Mouse (Mus musculus) liver, embryonic 11.5 days (tissue): ENCODE results near the gene Snhg11. TPM values are rescaled to one million over a fixed set of nuclear protein-coding genes. Genes with fewer than 3 reads are reported as not detected.

Experiments
- ATAC-seq: fragments of 200-750 bp; cut with Nextera tagmentation; replicated peaks from 2 replicates; pipeline ENCODE4 v1.8.0; 2017; ENCODE audit warnings: moderate number of reproducible peaks, mild to moderate bottlenecking, moderate TSS enrichment, moderate library complexity; ENCODE audit not compliant: low FRiP score
- DNase-seq: peaks from one replicate; pipeline ENCODE4 v3.0.0-alpha.2; 2017; ENCODE audit warnings: low spot score
- H3K27ac ChIP-seq: fragments of 300-500 bp; sonication (generic); 2 replicates; pipeline ENCODE4 v1.5.1; 2014; ENCODE audit warnings: mild to moderate bottlenecking, low read depth, low read length, control low read depth
- H3K27me3 ChIP-seq: fragments of 300-500 bp; sonication (generic); replicated peaks from 2 replicates; pipeline ENCODE4 v1.6.1; 2014; ENCODE audit warnings: low read length, mixed read lengths; ENCODE audit not compliant: control insufficient read depth, insufficient read depth
- H3K36me3 ChIP-seq: fragments of 300-500 bp; sonication (generic); 2 replicates; pipeline ENCODE4 v1.6.1; 2014; ENCODE audit warnings: mild to moderate bottlenecking, low read length, moderate library complexity, mixed read lengths; ENCODE audit not compliant: control insufficient read depth, insufficient read depth
- H3K4me1 ChIP-seq: fragments of 300-500 bp; sonication (generic); replicated peaks from 2 replicates; pipeline ENCODE4 v1.6.1; 2014; ENCODE audit warnings: low read length, mixed read lengths; ENCODE audit not compliant: control insufficient read depth, insufficient read depth
- H3K4me2 ChIP-seq: fragments of 300-500 bp; sonication (generic); 2 replicates; pipeline ENCODE4 v1.6.1; 2014; ENCODE audit warnings: mild to moderate bottlenecking, control low read depth, moderate library complexity
- H3K4me3 ChIP-seq: fragments of 300-500 bp; sonication (generic); 2 replicates; pipeline ENCODE4 v1.5.1; 2014; ENCODE audit warnings: low read depth, low read length, control low read depth
- H3K9ac ChIP-seq: fragments of 300-500 bp; sonication (generic); 2 replicates; pipeline ENCODE4 v1.6.1; 2014; ENCODE audit warnings: low read depth, low read length, control low read depth
- H3K9me3 ChIP-seq: fragments of 300-500 bp; sonication (generic); 2 replicates; pipeline ENCODE4 v1.6.1; 2016; ENCODE audit warnings: low read length, inconsistent platforms, mixed read lengths; ENCODE audit not compliant: control insufficient read depth
- WGBS: fragments of 180-500 bp; shearing (Covaris S2); extraction: QIAGEN DNeasy Blood & Tissue Kit; methylation state at CpG from one replicate; pipeline ENCODE4 v1.1.7; 2014; 5-methylcytosine and 5-hydroxymethylcytosine counted together
- polyA plus RNA-seq: library from polyadenylated mRNA; unstranded; fragments of >200 nt; fragmentation: Nextera tagmentation; extraction: Ambion mirVana; gene quantifications from 2 replicates; pipeline ENCODE4 v1.2.1, GENCODE M21; 2014

Gene Snhg11
- polyA plus RNA-seq, 1 experiment from 2014 or later, result 3.9 TPM

- Histone ChIP-seq H3K9me3 (no peaks in the 10 kb centered on the region), H3K27ac (no peak overlapping the region), H3K4me1 (peaks cover 10% of the 10 kb centered on the region), H3K4me2 (no peak overlapping the region), H3K27me3 (no peaks in the 10 kb centered on the region), H3K9ac (no peak overlapping the region), H3K36me3 (peaks cover 11% of the 10 kb centered on the region), H3K4me3 (no peak overlapping the region)
- ATAC-seq, result no peak
- WGBS, result 81% methylated on average over 4 of the region's 4 CpGs
- no peak for DNase-seq
Measured at GRCm38 (mm10) chr2:158364175-158364574, 11.3 kb upstream of the Snhg11 start.

GRCm38 (mm10) chr2:158365099-158365850, 10.2 kb upstream of the Snhg11 start:
- ATAC-seq (no peak), DNase-seq (peak; percentile 15)
- no peaks in the 10 kb centered on the region; the same call in 1 of the 2 replicates for H3K4me1 ChIP-seq
- WGBS, result 77% methylated on average over 12 of the region's 12 CpGs
- H3K9me3 ChIP-seq, result no peaks in the 10 kb centered on the region
- H3K27ac ChIP-seq, result no peak overlapping the region
- no peak overlapping the region for H3K4me2 ChIP-seq
- H3K4me3 ChIP-seq, result no peak overlapping the region
- no peak overlapping the region for H3K9ac ChIP-seq
- peaks cover under 1% of the 10 kb centered on the region for H3K36me3 ChIP-seq
- H3K27me3 ChIP-seq, result no peaks in the 10 kb centered on the region

- Histone ChIP-seq H3K4me1 (no peaks in the 10 kb centered on the region), H3K27me3 (no peaks in the 10 kb centered on the region), H3K9ac (no peak overlapping the region), H3K27ac (no peak overlapping the region), H3K9me3 (no peaks in the 10 kb centered on the region), H3K4me2 (no peak overlapping the region), H3K36me3 (no peaks in the 10 kb centered on the region), H3K4me3 (no peak overlapping the region)
- ATAC-seq, result no peak
- WGBS, result 47% methylated on average over 5 of the region's 5 CpGs
- no peak for DNase-seq
Measured at GRCm38 (mm10) chr2:158367654-158368053, 7.8 kb upstream of the Snhg11 start.

- H3K27me3 ChIP-seq, result no peaks in the 10 kb centered on the region; the same call in 1 of the 2 replicates
- ATAC-seq (no peak), DNase-seq (peak; percentile 15)
- no peaks in the 10 kb centered on the region for H3K9me3 ChIP-seq
- no peak overlapping the region for H3K9ac ChIP-seq
- H3K4me2 ChIP-seq, result no peak overlapping the region
- H3K4me3 ChIP-seq, result no peak overlapping the region
- no peak overlapping the region for H3K27ac ChIP-seq
- no peaks in the 10 kb centered on the region for H3K4me1 ChIP-seq
- 87% methylated on average over 8 of the region's 8 CpGs for WGBS
- no peaks in the 10 kb centered on the region for H3K36me3 ChIP-seq
Measured at GRCm38 (mm10) chr2:158368313-158368712, 7.1 kb upstream of the Snhg11 start.

- peak; percentile 27 for DNase-seq
- H3K4me2 ChIP-seq, result no peak overlapping the region
- no peak overlapping the region for H3K4me3 ChIP-seq
- H3K9ac ChIP-seq, result no peak overlapping the region
- no peaks in the 10 kb centered on the region for H3K9me3 ChIP-seq
- no peaks in the 10 kb centered on the region for H3K36me3 ChIP-seq
- 75% methylated on average over 3 of the region's 3 CpGs for WGBS
- H3K27me3 ChIP-seq, result peaks cover 7% of the 10 kb centered on the region
- no peak overlapping the region for H3K27ac ChIP-seq
- H3K4me1 ChIP-seq, result no peaks in the 10 kb centered on the region
- no peak for ATAC-seq
Measured at GRCm38 (mm10) chr2:158369474-158370172, 5.8 kb upstream of the Snhg11 start.

- H3K4me3 ChIP-seq, result no peak overlapping the region
- WGBS, result 31% methylated on average over 5 of the region's 5 CpGs
- no peak for ATAC-seq
Measured at GRCm38 (mm10) chr2:158370173-158370550, 5.3 kb upstream of the Snhg11 start.

GRCm38 (mm10) chr2:158373061-158373460, 2.4 kb upstream of the Snhg11 start:
- H3K4me2 ChIP-seq, result no peak overlapping the region
- H3K27ac ChIP-seq, result no peak overlapping the region
- 61% methylated on average over 5 of the region's 5 CpGs for WGBS
- DNase-seq, result no peak
- no peaks in the 10 kb centered on the region for H3K9me3 ChIP-seq
- no peak overlapping the region for H3K4me3 ChIP-seq
- no peaks in the 10 kb centered on the region for H3K36me3 ChIP-seq
- no peak for ATAC-seq
- peaks cover 26% of the 10 kb centered on the region for H3K27me3 ChIP-seq
- H3K4me1 ChIP-seq, result peaks cover 9% of the 10 kb centered on the region
- no peak overlapping the region for H3K9ac ChIP-seq

More at GRCm38 (mm10) chr2:158370173-158370550, 5.3 kb upstream of the Snhg11 start:
- H3K27me3 ChIP-seq, result peaks cover 11% of the 10 kb centered on the region
- H3K36me3 ChIP-seq, result no peaks in the 10 kb centered on the region
- DNase-seq, result peak; percentile 22
- H3K9ac ChIP-seq, result no peak overlapping the region
- H3K9me3 ChIP-seq, result no peaks in the 10 kb centered on the region
- no peak overlapping the region for H3K4me2 ChIP-seq
- H3K27ac ChIP-seq, result no peak overlapping the region
- H3K4me1 ChIP-seq, result peaks cover under 1% of the 10 kb centered on the region; the same call in 1 of the 2 replicates

GRCm38 (mm10) chr2:158373516-158373915, 1.9 kb upstream of the Snhg11 start:
- no peak overlapping the region for H3K27ac ChIP-seq
- ATAC-seq, result no peak
- no peak overlapping the region for H3K4me3 ChIP-seq
- no peak for DNase-seq
- H3K36me3 ChIP-seq, result no peaks in the 10 kb centered on the region
- no peak overlapping the region for H3K9ac ChIP-seq
- WGBS, result 72% methylated on average over 7 of the region's 7 CpGs
- no peaks in the 10 kb centered on the region for H3K9me3 ChIP-seq
- H3K4me2 ChIP-seq, result no peak overlapping the region
- H3K27me3 ChIP-seq, result peaks cover 26% of the 10 kb centered on the region
- peaks cover 9% of the 10 kb centered on the region for H3K4me1 ChIP-seq
